Mouse (Mus musculus): ENCODE results near the gene Gbp2b.

DNA sequence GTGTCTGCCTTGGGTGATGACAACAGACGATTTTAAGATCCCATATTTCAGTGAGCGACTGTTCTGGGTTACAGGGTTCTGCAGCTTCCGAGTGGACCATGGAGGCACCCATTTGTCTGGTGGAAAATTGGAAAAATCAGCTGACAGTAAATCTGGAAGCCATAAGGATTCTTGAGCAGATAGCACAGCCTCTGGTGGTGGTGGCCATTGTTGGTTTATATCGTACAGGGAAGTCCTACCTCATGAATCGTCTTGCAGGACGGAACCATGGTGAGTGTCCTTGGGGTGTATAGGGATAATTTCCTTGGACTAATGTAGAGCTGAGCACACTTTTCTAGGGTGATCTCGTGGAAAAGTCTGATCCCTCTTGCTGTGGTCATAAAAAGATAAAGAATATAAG is 33.0 kb upstream of the Gbp2b start:
- no peak for TF ChIP-seq CTCF (IDR thresholded peaks at IDR 0.05; ENCODE audit: extremely low read depth, insufficient read depth, insufficient read length, insufficient replicate concordance)
- TF ChIP-seq POLR2A (IDR thresholded peaks at IDR 0.05; ENCODE audit: low read depth, low read length) = no peak
